22 mouse cellular contexts compared by ENCODE assay signal in genomic region chr11:94495415-94495814, GRCm38 (mm10). TPM values are rescaled to one million over a fixed set of nuclear protein-coding genes. Genes with fewer than 3 reads are reported as not detected.
DNase-seq lines count a peak whose midpoint lies in the region; ATAC-seq and TF ChIP-seq lines count a peak whose summit lies in the region.
"Had no signal": no experiment of that assay in that cellular context is flagged by ENCODE, and none has a peak within 500 bp of the region (broad histone marks: within the 10 kb centered on the region; RNA-seq: fewer than 3 reads in every experiment).

No protein-coding gene starts in this region.

- 36% methylated on average over 3 of the region's 3 CpGs for WGBS in heart, postnatal 0 days

- ATAC-seq in heart, postnatal 0 days (ENCODE audit: insufficient read depth, low read depth): peak; percentile 55
- ATAC-seq: forebrain, embryonic 15.5 days; intestine, postnatal 0 days had no signal

- H3K36me3 ChIP-seq in heart, postnatal 0 days (replicated peaks; ENCODE audit: control insufficient read depth, insufficient read depth, low read length): peaks cover 41% of the 10 kb centered on the region
- H3K36me3 ChIP-seq: embryonic facial prominence, embryonic 15.5 days; forebrain, embryonic 15.5 days; hindbrain, embryonic 12.5 days; neural tube, embryonic 13.5 days; stomach, embryonic 15.5 days had no signal

- H3K9me3 ChIP-seq in heart, postnatal 0 days (replicated peaks; ENCODE audit: control insufficient read depth, low read length): no peaks in the 10 kb centered on the region
- H3K9me3 ChIP-seq: embryonic facial prominence, embryonic 15.5 days; forebrain, embryonic 15.5 days; hindbrain, embryonic 12.5 days; neural tube, embryonic 13.5 days; stomach, embryonic 15.5 days had no signal

- DNase-seq in adrenal gland, adult (ENCODE audit: inconsistent age in 2 of 2, low spot score in 1 of 2): peak; percentile 78 to 89
- no peak for DNase-seq in adrenal gland, postnatal 10 days
- DNase-seq in kidney, adult 11 months: peak; percentile 66
- no peak for DNase-seq in kidney, postnatal 14 days
- peak; percentile 69 for DNase-seq in heart, postnatal 0 days (ENCODE audit: low spot score)
- DNase-seq in lung, postnatal 25 days (ENCODE audit: low spot score): peak; percentile 88
- no peak for DNase-seq in B cell, adult 2 months
- DNase-seq in gastrocnemius, postnatal 4 days (ENCODE audit: low spot score in 2 of 2): no peak
- DNase-seq: cerebellum, postnatal 36 days; retina, postnatal 1 day; thymus, postnatal 25 days had no signal

- no peak for TF ChIP-seq CTCF in heart, postnatal 0 days (IDR thresholded peaks at IDR 0.05; ENCODE audit: low read depth)

- no peak overlapping the region for H3K9ac ChIP-seq in heart, postnatal 0 days (replicated peaks; ENCODE audit: low read depth, low read length)
- H3K9ac ChIP-seq: embryonic facial prominence, embryonic 15.5 days; forebrain, embryonic 15.5 days; hindbrain, embryonic 12.5 days; neural tube, embryonic 13.5 days; stomach, embryonic 15.5 days had no signal

- peak overlapping the region; percentile 81 for H3K27ac ChIP-seq in heart, postnatal 0 days (ENCODE audit: low read depth)
- H3K27ac ChIP-seq: embryonic facial prominence, embryonic 15.5 days; forebrain, embryonic 15.5 days; hindbrain, embryonic 12.5 days; neural tube, embryonic 13.5 days; stomach, embryonic 15.5 days had no signal

- TF ChIP-seq EP300 in heart, postnatal 0 days (IDR thresholded peaks at IDR 0.05; ENCODE audit: low read depth): 0 out of 2 replicates have a peak, but pooled peaks have one; percentile 43

- H3K4me3 ChIP-seq in heart, postnatal 0 days (ENCODE audit: low read depth, low read length): no peak overlapping the region
- H3K4me3 ChIP-seq: embryonic facial prominence, embryonic 15.5 days; forebrain, embryonic 15.5 days; hindbrain, embryonic 12.5 days; neural tube, embryonic 13.5 days; stomach, embryonic 15.5 days had no signal

- 0 out of 2 replicates have a peak, but pooled peaks cover 3% of the 10 kb centered on the region for H3K27me3 ChIP-seq in heart, postnatal 0 days (ENCODE audit: control insufficient read depth, insufficient read depth, low read length)
- H3K27me3 ChIP-seq: embryonic facial prominence, embryonic 15.5 days; stomach, embryonic 15.5 days had no signal

- no peak overlapping the region for H3K4me2 ChIP-seq in heart, postnatal 0 days (ENCODE audit: low read depth, low read length)
- H3K4me2 ChIP-seq: embryonic facial prominence, embryonic 15.5 days; forebrain, embryonic 15.5 days; hindbrain, embryonic 12.5 days; neural tube, embryonic 13.5 days; stomach, embryonic 15.5 days had no signal

- H3K4me1 ChIP-seq in heart, postnatal 0 days (ENCODE audit: control insufficient read depth, insufficient read depth): peaks cover 25% of the 10 kb centered on the region

RNA-seq across cellular contexts. Expression of gene Epn3, which starts 4.4 kb away (rescaled TPM):
- total RNA-seq in adrenal gland, postnatal 10 days (2021): 10 to 100 TPM in 1 of 2 experiments, 1 to 10 TPM in 1; 7.0 to 10.2 TPM
- 32.5 and 44.4 TPM in 2 replicates for total RNA-seq in heart, postnatal 0 days (2014; rRNA removed; ENCODE audit: low replicate concordance)
- polyA plus RNA-seq in heart, postnatal 0 days (2015; fragmentation: Nextera tagmentation; extraction: Ambion mirVana): 11.4 and 13.3 TPM in 2 replicates
- under 1 TPM; 0.47 to 0.49 TPM for total RNA-seq in gastrocnemius, postnatal 4 days (2021)
- total RNA-seq: liver, adult 2 months; megakaryocyte, adult 5-6 weeks had no signal

RNA-seq across cellular contexts. Expression of gene Spata20, which starts 9.4 kb away (rescaled TPM):
- not detected for total RNA-seq in adrenal gland, postnatal 10 days (2021)
- total RNA-seq in heart, postnatal 0 days (2014; rRNA removed; ENCODE audit: low replicate concordance): not detected in 2 replicates
- 0.30 and 0.56 TPM in 2 replicates for polyA plus RNA-seq in heart, postnatal 0 days (2015; fragmentation: Nextera tagmentation; extraction: Ambion mirVana)
- total RNA-seq in gastrocnemius, postnatal 4 days (2021): under 1 TPM in 1 of 2 experiments, not detected in 1; 0.29 TPM
- total RNA-seq: adrenal gland, adult 18-20 months; gastrocnemius, adult 8-10 months; liver, adult 2 months; megakaryocyte, adult 5-6 weeks had no signal
- polyA plus RNA-seq: intestine, postnatal 0 days; liver, adult 2 months; small intestine, adult 2 months had no signal

RNA-seq across cellular contexts. Expression of gene Cacna1g, which starts 21.4 kb away (rescaled TPM):
- total RNA-seq in adrenal gland, postnatal 10 days (2021): 1 to 10 TPM; 2.1 to 2.8 TPM
- total RNA-seq in heart, postnatal 0 days (2014; rRNA removed; ENCODE audit: low replicate concordance): 29.6 and 46.2 TPM in 2 replicates
- polyA plus RNA-seq in heart, postnatal 0 days (2015; fragmentation: Nextera tagmentation; extraction: Ambion mirVana): 6.9 and 7.4 TPM in 2 replicates
- total RNA-seq in gastrocnemius, postnatal 4 days (2021): 10 to 100 TPM; 18.7 to 22.7 TPM

RNA-seq across cellular contexts. Expression of gene Mycbpap, which starts 26.1 kb away (rescaled TPM):
- 1 to 10 TPM; 3.3 to 4.8 TPM for total RNA-seq in adrenal gland, postnatal 10 days (2021)
- total RNA-seq in heart, postnatal 0 days (2014; rRNA removed; ENCODE audit: low replicate concordance): 3.2 and 4.7 TPM in 2 replicates
- 3.5 and 3.7 TPM in 2 replicates for polyA plus RNA-seq in heart, postnatal 0 days (2015; fragmentation: Nextera tagmentation; extraction: Ambion mirVana)
- total RNA-seq in gastrocnemius, postnatal 4 days (2021): under 1 TPM; 0.26 to 0.59 TPM
- total RNA-seq: gastrocnemius, adult 8-10 months; megakaryocyte, adult 5-6 weeks had no signal

RNA-seq across cellular contexts. Expression of gene Rsad1, which starts 53.6 kb away (rescaled TPM):
- total RNA-seq in adrenal gland, postnatal 10 days (2021): 10 to 100 TPM in 1 of 2 experiments, 1 to 10 TPM in 1; 8.3 to 10.1 TPM
- 14.5 and 17.7 TPM in 2 replicates for total RNA-seq in heart, postnatal 0 days (2014; rRNA removed; ENCODE audit: low replicate concordance)
- 9.2 and 9.8 TPM in 2 replicates for polyA plus RNA-seq in heart, postnatal 0 days (2015; fragmentation: Nextera tagmentation; extraction: Ambion mirVana)
- total RNA-seq in gastrocnemius, postnatal 4 days (2021): 1 to 10 TPM; 4.7 to 6.0 TPM

Comparison
In these comparisons a context has a peak if more than half of its experiments do, and no peak if none do; other contexts are left out.
1. DNase-seq: peak in adrenal gland, adult (2 of 2), kidney, adult 11 months (single experiment), heart, postnatal 0 days (single experiment) and lung, postnatal 25 days (single experiment); none in adrenal gland, postnatal 10 days (single experiment), kidney, postnatal 14 days (single experiment), B cell, adult 2 months (0 of 2) and gastrocnemius, postnatal 4 days (0 of 2).
2. RNA of gene Epn3, which starts 4.4 kb away (total RNA-seq): 32.5 to 44.4 TPM in heart, postnatal 0 days and 7.0 to 10.2 TPM in adrenal gland, postnatal 10 days; 0.47 to 0.49 TPM in gastrocnemius, postnatal 4 days; every median in the first group is over 4 times any median in the second.